Mouse (Mus musculus) lung, postnatal 0 days (tissue): ENCODE measurements around the gene Tbr1.
A peak's percentile ranks its signal among the peaks of the same experiment; 100 is the strongest.

Source experiments
- CTCF ChIP-seq: IDR thresholded peaks from 2 replicates; pipeline ENCODE4 v1.5.1; 2016; ENCODE audit warnings: antibody characterized with exemption, mild to moderate bottlenecking
- EP300 ChIP-seq: IDR thresholded peaks from 2 replicates; pipeline ENCODE4 v1.6.1; 2016; ENCODE audit warnings: antibody characterized with exemption, mild to moderate bottlenecking, control low read depth

DNA sequence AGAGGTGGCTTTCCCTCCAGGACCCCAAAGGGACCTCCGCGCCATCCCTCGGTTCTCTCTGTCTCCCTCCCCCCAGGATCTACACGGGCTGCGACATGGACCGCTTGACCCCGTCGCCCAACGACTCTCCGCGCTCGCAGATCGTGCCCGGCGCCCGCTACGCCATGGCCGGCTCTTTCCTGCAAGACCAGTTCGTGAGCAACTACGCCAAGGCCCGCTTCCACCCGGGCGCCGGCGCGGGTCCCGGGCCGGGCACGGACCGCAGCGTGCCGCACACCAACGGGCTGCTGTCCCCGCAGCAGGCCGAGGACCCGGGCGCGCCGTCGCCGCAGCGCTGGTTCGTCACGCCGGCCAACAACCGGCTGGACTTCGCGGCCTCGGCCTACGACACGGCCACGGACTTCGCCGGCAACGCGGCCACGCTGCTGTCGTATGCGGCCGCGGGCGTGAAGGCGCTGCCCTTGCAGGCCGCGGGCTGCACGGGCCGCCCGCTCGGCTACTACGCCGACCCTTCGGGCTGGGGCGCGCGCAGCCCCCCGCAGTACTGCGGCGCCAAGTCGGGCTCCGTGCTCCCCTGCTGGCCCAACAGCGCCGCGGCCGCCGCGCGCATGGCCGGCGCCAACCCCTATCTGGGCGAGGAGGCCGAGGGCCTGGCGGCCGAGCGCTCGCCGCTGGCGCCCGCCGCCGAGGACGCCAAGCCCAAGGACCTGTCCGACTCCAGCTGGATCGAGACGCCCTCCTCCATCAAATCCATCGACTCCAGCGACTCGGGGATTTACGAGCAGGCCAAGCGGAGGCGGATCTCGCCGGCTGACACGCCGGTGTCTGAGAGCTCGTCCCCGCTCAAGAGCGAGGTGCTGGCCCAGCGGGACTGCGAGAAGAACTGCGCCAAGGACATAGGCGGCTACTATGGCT, 9.0 kb downstream of the Tbr1 start:
- TF ChIP-seq CTCF (peak; percentile 28; the same call in 1 of the 2 replicates), EP300 (no peak)
